Mouse (Mus musculus): ENCODE results near the gene Rsph3a. TPM values are rescaled to one million over a fixed set of nuclear protein-coding genes. Genes with fewer than 3 reads are reported as not detected.
"Not testable (repeated sequence)": the region's sequence is repeated elsewhere in the genome, so short reads cannot be mapped to it uniquely, and the experiment has no call there.

Rsph3a gene
- polyA plus RNA-seq, 1 experiment from 2014 or later: 54.5 TPM

GRCm38 (mm10) chr17:7987038-7987437, 41.6 kb downstream of the Rsph3a start:
- ATAC-seq (replicated peaks; ENCODE audit: low FRiP score, low TSS enrichment, low read depth); H3K4me2 ChIP-seq (ENCODE audit: low read length); DNase-seq (ENCODE audit: low spot score): not testable (repeated sequence)

GRCm38 (mm10) chr17:8003248-8003647, 57.8 kb downstream of the Rsph3a start:
- not testable (repeated sequence) for H3K9me3 ChIP-seq (ENCODE audit: control insufficient read depth, low read length); H3K4me3 ChIP-seq (ENCODE audit: low read depth, low read length); H3K27me3 ChIP-seq (replicated peaks; ENCODE audit: control insufficient read depth, insufficient read depth, low read length); H3K36me3 ChIP-seq (ENCODE audit: control insufficient read depth, insufficient read depth, low read length); H3K9ac ChIP-seq (ENCODE audit: low read length); ATAC-seq (replicated peaks; ENCODE audit: low FRiP score, low TSS enrichment, low read depth); H3K27ac ChIP-seq (ENCODE audit: low read depth); H3K4me1 ChIP-seq (replicated peaks; ENCODE audit: control insufficient read depth, insufficient read depth, low read length); H3K4me2 ChIP-seq (ENCODE audit: low read length)
- 68% methylated on average over 10 of the region's 10 CpGs for WGBS
- peak; percentile 20 for DNase-seq (ENCODE audit: low spot score)

More at GRCm38 (mm10) chr17:7987038-7987437, 41.6 kb downstream of the Rsph3a start:
- H3K36me3 ChIP-seq (ENCODE audit: control insufficient read depth, insufficient read depth, low read length); H3K27me3 ChIP-seq (replicated peaks; ENCODE audit: control insufficient read depth, insufficient read depth, low read length); H3K27ac ChIP-seq (ENCODE audit: low read depth); H3K9me3 ChIP-seq (ENCODE audit: control insufficient read depth, low read length); H3K4me3 ChIP-seq (ENCODE audit: low read depth, low read length); H3K4me1 ChIP-seq (replicated peaks; ENCODE audit: control insufficient read depth, insufficient read depth, low read length); H3K9ac ChIP-seq (ENCODE audit: low read length): not testable (repeated sequence)
- 72% methylated on average over 7 of the region's 7 CpGs for WGBS

GRCm38 (mm10) chr17:8006771-8007170, 61.4 kb downstream of the Rsph3a start:
- not testable (repeated sequence) for H3K27me3 ChIP-seq (replicated peaks; ENCODE audit: control insufficient read depth, insufficient read depth, low read length); DNase-seq (ENCODE audit: low spot score); H3K4me2 ChIP-seq (ENCODE audit: low read length); H3K4me1 ChIP-seq (replicated peaks; ENCODE audit: control insufficient read depth, insufficient read depth, low read length); H3K4me3 ChIP-seq (ENCODE audit: low read depth, low read length); H3K9ac ChIP-seq (ENCODE audit: low read length); H3K36me3 ChIP-seq (ENCODE audit: control insufficient read depth, insufficient read depth, low read length); H3K27ac ChIP-seq (ENCODE audit: low read depth); ATAC-seq (replicated peaks; ENCODE audit: low FRiP score, low TSS enrichment, low read depth); H3K9me3 ChIP-seq (ENCODE audit: control insufficient read depth, low read length)
- WGBS: no CpG with 5 or more reads among the region's 6 CpGs

- not testable (repeated sequence) for H3K27ac ChIP-seq (ENCODE audit: low read depth); DNase-seq (ENCODE audit: low spot score); H3K9me3 ChIP-seq (ENCODE audit: control insufficient read depth, low read length); H3K36me3 ChIP-seq (ENCODE audit: control insufficient read depth, insufficient read depth, low read length); H3K27me3 ChIP-seq (replicated peaks; ENCODE audit: control insufficient read depth, insufficient read depth, low read length); ATAC-seq (replicated peaks; ENCODE audit: low FRiP score, low TSS enrichment, low read depth); H3K4me3 ChIP-seq (ENCODE audit: low read depth, low read length); H3K9ac ChIP-seq (ENCODE audit: low read length); H3K4me1 ChIP-seq (replicated peaks; ENCODE audit: control insufficient read depth, insufficient read depth, low read length); H3K4me2 ChIP-seq (ENCODE audit: low read length)
- WGBS: 80% methylated on average over 5 of the region's 7 CpGs
Observed at GRCm38 (mm10) chr17:8009565-8009964, 64.2 kb downstream of the Rsph3a start.

- not testable (repeated sequence) for H3K27ac ChIP-seq (ENCODE audit: low read depth); DNase-seq (ENCODE audit: low spot score); H3K36me3 ChIP-seq (ENCODE audit: control insufficient read depth, insufficient read depth, low read length); H3K4me3 ChIP-seq (ENCODE audit: low read depth, low read length); H3K4me1 ChIP-seq (replicated peaks; ENCODE audit: control insufficient read depth, insufficient read depth, low read length); H3K4me2 ChIP-seq (ENCODE audit: low read length); ATAC-seq (replicated peaks; ENCODE audit: low FRiP score, low TSS enrichment, low read depth); H3K9me3 ChIP-seq (ENCODE audit: control insufficient read depth, low read length); H3K27me3 ChIP-seq (replicated peaks; ENCODE audit: control insufficient read depth, insufficient read depth, low read length); H3K9ac ChIP-seq (ENCODE audit: low read length)
- WGBS: 74% methylated on average over 3 of the region's 4 CpGs
Observed at GRCm38 (mm10) chr17:8013974-8014373, 68.6 kb downstream of the Rsph3a start.

GRCm38 (mm10) chr17:8022675-8023074, 77.3 kb downstream of the Rsph3a start:
- not testable (repeated sequence) for H3K27ac ChIP-seq (ENCODE audit: low read depth); H3K9ac ChIP-seq (ENCODE audit: low read length); ATAC-seq (replicated peaks; ENCODE audit: low FRiP score, low TSS enrichment, low read depth); H3K4me1 ChIP-seq (replicated peaks; ENCODE audit: control insufficient read depth, insufficient read depth, low read length); H3K27me3 ChIP-seq (replicated peaks; ENCODE audit: control insufficient read depth, insufficient read depth, low read length); H3K9me3 ChIP-seq (ENCODE audit: control insufficient read depth, low read length); H3K4me3 ChIP-seq (ENCODE audit: low read depth, low read length); H3K36me3 ChIP-seq (ENCODE audit: control insufficient read depth, insufficient read depth, low read length); DNase-seq (ENCODE audit: low spot score); H3K4me2 ChIP-seq (ENCODE audit: low read length)
- no CpG with 5 or more reads among the region's 6 CpGs for WGBS

- DNase-seq (ENCODE audit: low spot score); H3K27ac ChIP-seq (ENCODE audit: low read depth); H3K4me2 ChIP-seq (ENCODE audit: low read length); H3K9me3 ChIP-seq (ENCODE audit: control insufficient read depth, low read length); H3K9ac ChIP-seq (ENCODE audit: low read length); H3K4me1 ChIP-seq (replicated peaks; ENCODE audit: control insufficient read depth, insufficient read depth, low read length); H3K4me3 ChIP-seq (ENCODE audit: low read depth, low read length); ATAC-seq (replicated peaks; ENCODE audit: low FRiP score, low TSS enrichment, low read depth); H3K27me3 ChIP-seq (replicated peaks; ENCODE audit: control insufficient read depth, insufficient read depth, low read length); H3K36me3 ChIP-seq (ENCODE audit: control insufficient read depth, insufficient read depth, low read length): not testable (repeated sequence)
- no CpG with 5 or more reads among the region's 12 CpGs for WGBS
Observed at GRCm38 (mm10) chr17:8027475-8028168, 82.2 kb downstream of the Rsph3a start.

Other genes with a start within 250 kb of the Rsph3a start
- gene Fndc1, start 118.3 kb upstream of the Rsph3a start, polyA plus RNA-seq (2014; fragmentation: Nextera tagmentation; extraction: Ambion mirVana): 5.7 and 9.3 TPM in 2 replicates
- 0.94 and 1.4 TPM in 2 replicates for gene Tagap, start 19.6 kb upstream of the Rsph3a start, polyA plus RNA-seq (2014; fragmentation: Nextera tagmentation; extraction: Ambion mirVana)
- 0.28 TPM in 1 of 2 replicates, not detected in the other for gene Gm49673, start 202.2 kb downstream of the Rsph3a start, polyA plus RNA-seq (2014; fragmentation: Nextera tagmentation; extraction: Ambion mirVana)
- gene Rnaset2a, start 202.5 kb downstream of the Rsph3a start, polyA plus RNA-seq (2014; fragmentation: Nextera tagmentation; extraction: Ambion mirVana): 28.3 and 35.2 TPM in 2 replicates
- gene Fgfr1op, start 219.9 kb downstream of the Rsph3a start, polyA plus RNA-seq (2014; fragmentation: Nextera tagmentation; extraction: Ambion mirVana): 36.0 and 44.4 TPM in 2 replicates

Data from intestine, embryonic 14.5 days (tissue).